Mouse (Mus musculus): ENCODE results near the gene Car7.
"Not testable (repeated sequence)": the region's sequence is repeated elsewhere in the genome, so short reads cannot be mapped to it uniquely, and the experiment has no call there.

Car7 gene

DNA sequence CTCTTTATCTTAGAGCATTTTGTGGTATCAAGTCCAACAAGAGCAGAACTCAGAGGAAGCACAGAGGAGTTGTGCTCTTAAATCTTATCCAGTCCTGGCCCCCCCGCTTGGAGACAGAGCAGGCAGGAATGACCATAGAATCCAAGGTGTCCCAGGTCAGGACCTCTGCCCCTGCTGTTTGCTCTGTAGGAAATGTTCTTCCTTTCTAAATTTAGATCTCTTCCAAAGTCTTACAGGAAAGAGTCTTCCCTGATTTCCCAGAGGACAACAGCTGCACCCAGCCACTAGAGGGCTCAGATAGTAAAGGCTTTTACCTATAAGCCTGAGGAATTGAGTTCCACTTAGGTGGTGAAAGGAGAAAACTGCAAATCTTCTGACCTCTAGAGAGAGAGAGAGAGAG lies 35.1 kb downstream of the Car7 start:
- peak; percentile 37 for DNase-seq

DNA sequence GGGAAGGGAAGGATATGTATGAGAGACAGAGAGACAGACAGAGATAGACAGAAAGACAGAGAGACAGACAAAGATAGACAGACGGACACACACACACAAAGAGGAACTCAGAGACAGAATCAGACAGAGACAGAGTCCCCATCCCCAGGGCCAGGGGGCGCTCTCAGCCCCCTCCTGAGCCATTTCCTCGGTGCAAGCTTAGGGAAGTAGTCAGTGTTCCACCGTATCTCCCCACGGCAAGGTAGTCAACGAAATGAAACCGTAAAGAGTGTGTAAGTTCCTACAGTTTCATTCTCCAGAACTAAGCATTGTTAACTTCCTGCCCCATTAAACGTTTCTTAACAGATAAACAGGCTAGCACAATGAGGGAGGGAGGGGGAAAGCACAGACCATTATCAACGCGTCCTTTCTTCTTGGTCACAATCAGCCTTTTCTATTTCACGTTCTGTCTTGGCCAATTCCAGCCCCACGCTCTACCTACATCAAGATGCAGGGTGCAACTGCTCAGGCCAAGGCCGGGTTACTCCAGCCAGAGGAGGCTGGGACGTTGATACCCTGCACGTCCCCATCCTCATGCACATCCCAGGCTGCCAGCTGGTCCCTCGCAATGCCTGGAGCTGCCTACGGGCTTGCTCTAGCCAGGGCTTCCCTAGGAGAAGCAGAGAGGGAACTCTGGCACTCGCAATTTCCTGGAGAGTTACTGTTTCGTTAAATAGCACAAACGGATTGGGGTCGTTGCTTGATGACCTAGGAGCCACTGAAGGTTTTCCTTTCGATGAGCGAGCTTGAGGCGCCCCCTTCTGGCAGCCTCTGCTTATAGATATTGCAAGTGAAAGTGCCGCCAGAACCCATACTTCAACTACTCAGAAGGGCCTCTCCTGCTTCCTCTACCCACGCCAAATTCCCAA lies 36.2 kb downstream of the Car7 start:
- DNase-seq: peak; percentile 91

DNA sequence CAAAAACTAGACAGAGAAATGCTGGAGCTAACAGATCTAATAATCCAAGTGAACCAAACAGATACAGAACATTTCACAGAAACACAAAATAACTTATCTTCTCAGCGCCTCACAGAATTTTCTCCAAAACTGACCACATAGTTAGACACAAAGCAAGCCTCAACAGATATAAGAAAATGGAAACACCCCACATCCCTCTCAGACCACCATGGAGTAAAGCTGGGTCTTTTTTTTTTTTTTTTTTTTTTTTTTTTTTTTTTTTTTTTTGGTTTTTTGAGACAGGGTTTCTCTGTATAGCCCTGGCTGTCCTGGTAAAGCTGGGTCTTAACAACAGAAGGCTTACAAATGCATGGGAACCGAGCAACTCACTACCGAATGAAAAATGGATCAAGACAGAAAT lies 42.3 kb downstream of the Car7 start:
- DNase-seq: no peak

DNA sequence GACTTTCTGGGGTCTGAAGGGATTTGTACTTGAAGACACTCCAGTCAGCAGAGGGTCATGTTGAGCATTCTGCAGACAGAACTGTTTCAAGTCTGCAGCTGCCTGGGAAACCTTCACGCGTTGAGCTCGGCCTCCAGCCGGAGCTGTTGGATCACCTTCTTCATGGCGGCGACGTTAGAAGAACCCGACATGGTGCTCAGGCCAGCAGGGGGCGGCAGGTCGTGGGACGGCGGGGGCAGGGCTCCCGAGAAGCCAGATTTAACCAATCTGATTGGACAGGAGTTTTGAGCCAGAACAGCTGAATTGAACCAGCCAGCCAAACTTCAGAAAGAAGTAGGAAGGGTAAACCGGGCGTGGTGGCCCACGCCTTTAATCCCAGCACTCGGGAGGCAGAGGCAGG lies 43.1 kb downstream of the Car7 start:
- DNase-seq: not testable (repeated sequence)

DNA sequence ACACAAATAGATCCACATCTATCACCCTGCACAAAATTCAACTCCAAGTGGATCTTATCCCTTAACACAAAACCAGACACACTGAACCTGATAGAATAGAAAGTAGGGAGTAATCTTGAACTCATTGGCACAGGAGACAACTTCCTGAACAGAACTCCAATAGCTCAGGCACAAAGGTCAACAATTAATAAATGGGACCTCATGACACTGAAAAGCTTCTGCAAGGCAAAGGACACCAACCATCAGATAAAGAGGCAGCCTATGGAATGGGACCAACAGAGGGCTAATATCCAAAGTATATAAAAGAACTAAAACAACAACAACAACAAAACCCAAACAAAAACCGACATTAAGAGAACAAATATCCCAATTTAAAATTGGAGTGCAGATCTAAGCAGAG lies 50.0 kb downstream of the Car7 start:
- DNase-seq: no peak

DNA sequence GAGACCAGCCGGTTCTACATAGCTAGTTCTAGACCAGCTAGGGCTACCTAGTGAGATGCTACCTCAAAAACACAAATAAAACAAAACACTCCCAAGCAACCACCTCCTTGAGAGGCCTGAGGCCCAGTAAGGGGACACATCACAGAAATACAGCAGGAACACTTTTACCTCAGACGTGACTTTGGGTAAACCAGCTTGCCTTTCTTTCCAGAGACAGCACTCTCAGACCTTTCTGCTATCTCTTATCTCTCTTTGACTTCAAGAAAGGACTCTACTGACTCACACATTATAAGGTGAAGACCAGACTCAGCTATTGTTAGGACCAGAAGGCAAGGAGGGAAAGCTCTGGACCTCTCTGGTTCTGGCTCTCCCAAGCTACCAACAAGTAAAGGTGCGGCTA lies 55.8 kb downstream of the Car7 start:
- no peak for DNase-seq

DNA sequence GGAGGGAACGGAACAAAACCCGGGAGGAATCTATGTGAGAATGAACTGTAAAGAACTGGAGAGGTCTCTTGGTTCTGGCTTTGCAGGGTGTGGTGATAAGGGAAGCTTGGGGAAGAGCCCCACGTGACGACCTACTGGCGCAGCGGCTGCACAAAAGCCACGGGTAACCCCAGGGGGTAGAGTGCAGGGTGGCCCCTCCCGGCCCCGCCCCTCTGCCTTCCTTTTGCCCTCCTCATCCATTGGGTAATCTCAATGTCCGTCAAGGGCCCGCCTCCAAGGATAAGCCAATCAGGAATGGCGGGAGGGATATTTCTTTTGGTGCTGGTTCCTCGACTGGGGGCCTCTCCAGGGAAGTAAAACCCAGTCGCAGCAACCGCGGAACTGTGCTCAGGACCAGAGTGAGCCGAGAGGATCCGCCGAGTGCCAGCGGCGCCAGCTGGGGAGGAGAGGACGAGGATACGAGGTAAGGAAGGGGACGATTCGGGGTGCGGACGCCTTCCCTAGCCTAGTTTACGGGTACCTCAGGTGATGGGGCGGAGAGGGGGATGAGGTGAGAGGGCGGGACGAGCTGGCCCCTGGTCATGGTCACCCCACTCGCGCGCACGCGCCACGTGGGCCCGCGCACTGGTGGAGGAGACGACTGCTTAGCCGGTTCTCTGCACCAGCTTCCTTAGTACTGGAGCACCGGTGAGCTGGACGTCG lies 56.8 kb downstream of the Car7 start, which contains the start of gene Pdp2:
Gene Pdp2 (plus strand): TSS at position 319 of the 702 bp plus-strand sequence.
- peak; percentile 91 for DNase-seq

DNA sequence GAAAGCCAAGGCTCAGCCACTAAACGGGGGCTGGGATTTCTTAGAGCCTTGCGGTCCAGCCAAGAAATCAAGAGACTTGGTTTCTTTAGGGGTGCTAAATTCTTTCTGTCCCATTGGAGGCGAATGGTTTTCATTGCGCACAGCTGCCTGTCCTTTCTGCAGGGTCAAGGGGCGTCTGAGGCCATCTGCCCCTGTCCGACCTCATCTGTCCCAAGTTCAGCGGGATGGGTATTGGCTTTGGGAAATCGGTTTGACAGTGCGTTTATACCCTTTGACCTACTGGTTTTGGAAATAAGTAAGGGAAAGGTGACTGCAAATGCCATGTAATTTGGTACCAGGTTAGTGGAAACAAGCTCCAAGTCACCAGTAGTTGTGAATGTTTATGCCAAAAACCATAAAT lies 57.4 kb downstream of the Car7 start:
- no peak for DNase-seq

DNA sequence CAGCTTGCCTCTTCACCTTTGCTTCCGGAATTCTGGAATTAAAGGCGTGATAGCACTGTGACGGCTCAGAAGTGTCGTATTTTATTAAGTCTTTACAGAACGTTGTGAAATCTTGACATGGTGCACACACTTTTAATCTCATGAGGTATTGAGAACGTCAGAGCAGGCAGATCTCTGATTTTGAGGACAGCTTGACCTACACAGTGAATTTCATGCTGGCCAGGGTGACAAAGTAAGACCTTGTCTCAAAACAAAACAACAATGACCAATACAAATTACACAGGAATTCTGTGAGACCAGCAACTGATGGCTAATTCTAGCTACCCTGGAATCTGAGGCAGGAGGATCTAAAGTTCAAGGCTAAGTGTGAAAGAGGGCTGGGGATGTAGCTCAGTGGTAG lies 58.1 kb downstream of the Car7 start:
- DNase-seq: no peak

DNA sequence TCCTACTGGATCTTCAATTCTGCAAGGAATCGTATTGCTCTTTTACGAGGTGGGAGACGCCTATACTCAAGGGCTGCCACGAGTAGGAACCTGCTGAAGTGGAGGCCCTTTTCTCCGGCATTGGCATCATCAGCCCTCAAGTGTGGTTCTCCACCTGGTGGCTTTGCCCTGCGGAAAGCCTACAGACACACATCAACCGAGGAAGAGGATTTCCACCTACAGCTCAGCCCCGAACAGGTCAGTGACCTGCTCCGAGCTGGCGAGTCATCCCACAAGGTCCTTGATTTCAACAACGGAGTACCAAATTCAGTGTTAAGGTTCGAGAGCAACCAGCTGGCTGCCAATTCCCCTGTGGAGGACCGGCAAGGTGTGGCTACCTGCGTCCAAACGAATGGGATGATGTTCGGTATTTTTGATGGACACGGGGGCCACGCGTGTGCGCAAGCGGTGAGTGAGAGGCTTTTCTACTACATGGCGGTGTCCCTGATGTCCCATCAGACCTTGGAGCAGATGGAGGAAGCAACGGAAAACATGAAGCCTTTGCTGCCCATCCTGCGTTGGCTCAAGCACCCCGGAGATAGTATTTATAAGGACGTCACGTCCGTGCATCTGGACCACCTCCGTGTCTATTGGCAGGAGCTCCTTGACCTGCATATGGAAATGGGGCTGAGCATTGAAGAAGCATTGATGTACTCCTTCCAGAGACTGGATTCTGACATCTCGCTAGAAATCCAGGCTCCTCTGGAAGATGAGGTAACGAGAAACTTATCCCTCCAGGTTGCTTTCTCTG lies 59.2 kb downstream of the Car7 start:
- DNase-seq: no peak

DNA sequence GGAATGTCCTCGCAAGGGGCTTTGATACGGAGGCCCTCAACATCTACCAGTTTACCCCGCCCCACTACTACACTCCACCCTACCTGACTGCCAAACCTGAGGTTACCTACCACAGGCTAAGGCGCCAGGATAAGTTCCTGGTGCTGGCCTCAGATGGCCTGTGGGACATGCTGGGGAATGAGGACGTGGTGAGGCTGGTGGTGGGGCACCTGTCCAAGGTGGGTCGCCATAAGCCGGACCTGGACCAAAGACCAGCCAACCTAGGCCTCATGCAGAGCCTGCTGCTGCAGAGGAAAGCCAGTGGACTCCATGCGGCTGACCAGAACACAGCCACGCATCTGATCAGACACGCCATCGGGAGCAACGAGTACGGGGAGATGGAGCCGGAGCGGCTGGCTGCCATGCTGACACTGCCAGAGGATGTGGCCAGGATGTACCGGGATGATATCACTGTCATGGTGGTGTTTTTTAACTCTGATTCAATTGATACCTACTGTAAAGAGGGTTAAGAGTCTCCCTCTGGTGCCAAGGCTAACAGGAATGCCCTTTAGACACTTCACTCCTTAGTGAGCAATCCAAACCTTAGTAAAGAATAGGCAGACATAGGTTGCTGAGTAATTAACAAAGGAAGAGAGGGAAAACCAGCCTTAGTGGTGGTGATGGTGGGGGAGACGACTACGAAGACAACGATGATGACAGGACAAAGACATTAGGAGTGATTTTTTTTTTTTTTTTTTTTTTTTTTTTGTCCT lies 60.3 kb downstream of the Car7 start:
- no peak for DNase-seq

DNA sequence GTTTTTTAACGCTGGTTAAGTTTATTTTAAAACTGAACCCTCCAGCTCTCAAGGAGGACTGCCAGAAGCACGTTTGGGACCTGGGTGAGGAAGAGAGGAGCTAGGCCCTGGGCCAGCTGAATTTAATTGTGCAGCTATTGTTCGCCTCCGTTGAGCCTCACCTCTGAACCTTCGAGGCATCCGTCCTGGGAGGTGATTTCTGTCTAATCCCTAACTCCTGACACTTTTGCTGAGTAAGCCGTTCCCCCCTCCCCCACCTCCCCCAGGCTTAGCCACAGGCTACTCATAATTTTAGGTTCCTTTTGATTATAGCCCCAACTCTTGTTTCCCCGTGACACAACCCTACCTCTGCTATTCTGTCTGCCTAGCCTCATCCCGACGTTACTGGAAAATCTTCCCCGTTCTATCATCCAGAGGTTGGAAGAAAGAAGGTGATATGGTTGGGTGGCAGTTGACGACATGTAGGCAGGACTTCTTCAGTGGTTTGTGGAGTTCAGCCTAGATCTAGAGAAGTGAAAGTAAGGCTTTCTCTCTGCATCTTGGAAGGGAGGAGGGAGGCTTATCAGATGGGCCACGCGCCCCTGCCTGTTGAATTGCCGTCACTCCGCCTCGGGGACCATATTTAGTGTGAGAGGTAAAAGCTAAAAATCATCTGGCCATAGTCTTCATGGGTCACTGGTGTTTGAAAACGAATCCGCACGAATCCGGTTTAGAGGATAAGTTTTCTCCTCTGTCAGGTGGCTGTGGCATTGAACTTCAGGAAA lies 61.5 kb downstream of the Car7 start:
- DNase-seq: no peak

DNA sequence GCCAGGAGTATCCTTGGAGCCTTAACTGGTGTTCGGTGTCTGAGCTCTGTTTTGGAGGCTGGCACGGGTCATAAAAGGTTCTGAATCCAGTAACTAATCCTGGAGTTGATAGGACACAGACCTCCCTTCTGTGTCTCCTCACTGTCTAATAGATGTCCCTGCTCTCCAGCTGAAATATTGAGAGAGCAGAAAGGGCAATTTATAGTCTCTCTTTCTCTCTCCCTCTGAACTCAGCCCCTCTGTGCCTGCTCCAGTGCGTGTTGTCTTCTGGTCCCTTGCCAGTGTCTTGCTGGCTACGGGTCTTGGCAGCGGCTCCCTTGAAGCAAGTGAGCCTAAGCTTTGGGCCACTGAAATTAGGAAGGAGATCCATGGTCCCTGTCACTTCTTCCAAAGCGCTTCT lies 63.2 kb downstream of the Car7 start:
- no peak for DNase-seq

DNA sequence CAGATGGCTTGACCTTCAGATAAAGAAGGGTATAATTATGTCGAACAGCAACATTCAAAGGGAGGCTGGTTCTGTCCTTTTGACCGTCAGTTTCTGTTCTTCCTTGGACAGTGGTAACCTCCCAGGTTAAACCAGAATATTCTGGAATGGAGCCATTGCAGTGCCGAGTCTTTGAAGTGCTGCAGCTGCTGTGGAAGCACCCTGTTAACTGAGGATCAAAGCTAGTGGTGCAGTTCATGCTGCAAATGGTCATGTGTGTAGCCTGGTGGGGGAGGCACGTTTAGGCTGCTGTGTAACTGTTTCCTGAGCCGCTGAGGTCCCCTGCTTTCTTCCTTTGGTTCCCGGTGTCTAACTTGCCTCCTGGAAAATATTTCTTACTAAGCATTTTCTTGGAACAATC lies 64.0 kb downstream of the Car7 start:
- no peak for DNase-seq
